Mouse (Mus musculus) megakaryocyte-erythroid progenitor cell, adult 5-6 weeks (primary cell): Measurements from ENCODE around the gene Zfp526. TPM values are rescaled to one million over a fixed set of nuclear protein-coding genes. Genes with fewer than 3 reads are reported as not detected.

Experiments used
- ATAC-seq: replicated peaks from 2 replicates; pipeline ENCODE4 v1.8.0; 2016; ENCODE audit warnings: mild to moderate bottlenecking, inconsistent platforms; ENCODE audit not compliant: severe bottlenecking, poor library complexity, low FRiP score, low TSS enrichment
- total RNA-seq, 2 experiments: library from RNA; stranded (forward) in 1 of 2; stranded (reverse) in 1 of 2; fragments of 200-1000, 215-1000 nt in 1 of 2; fragments of >200 nt in 1 of 2; fragmentation: Nextera tagmentation in 1 of 2; gene quantifications; 2 replicates each; pipeline ENCODE4 v1.2.3; 2014 to 2017

Gene Zfp526
- 18.8 and 20.3 TPM in 2 replicates for total RNA-seq (2014; fragmentation: Nextera tagmentation)
- total RNA-seq (2017) = 10.1 and 12.5 TPM in 2 replicates

GRCm38 (mm10) chr7:25221102-25221883 lies at the start of gene Zfp526:
Zfp526 (plus strand) TSS chr7:25221425.
- peak; percentile 63 for ATAC-seq

- ATAC-seq = no peak
Observed at GRCm38 (mm10) chr7:25172669-25173068, 48.6 kb upstream of the Zfp526 start.

- no peak for ATAC-seq
Observed at GRCm38 (mm10) chr7:25174343-25174742, 46.9 kb upstream of the Zfp526 start.

GRCm38 (mm10) chr7:25178317-25178716 lies 42.9 kb upstream of the Zfp526 start:
- no peak for ATAC-seq

DNA sequence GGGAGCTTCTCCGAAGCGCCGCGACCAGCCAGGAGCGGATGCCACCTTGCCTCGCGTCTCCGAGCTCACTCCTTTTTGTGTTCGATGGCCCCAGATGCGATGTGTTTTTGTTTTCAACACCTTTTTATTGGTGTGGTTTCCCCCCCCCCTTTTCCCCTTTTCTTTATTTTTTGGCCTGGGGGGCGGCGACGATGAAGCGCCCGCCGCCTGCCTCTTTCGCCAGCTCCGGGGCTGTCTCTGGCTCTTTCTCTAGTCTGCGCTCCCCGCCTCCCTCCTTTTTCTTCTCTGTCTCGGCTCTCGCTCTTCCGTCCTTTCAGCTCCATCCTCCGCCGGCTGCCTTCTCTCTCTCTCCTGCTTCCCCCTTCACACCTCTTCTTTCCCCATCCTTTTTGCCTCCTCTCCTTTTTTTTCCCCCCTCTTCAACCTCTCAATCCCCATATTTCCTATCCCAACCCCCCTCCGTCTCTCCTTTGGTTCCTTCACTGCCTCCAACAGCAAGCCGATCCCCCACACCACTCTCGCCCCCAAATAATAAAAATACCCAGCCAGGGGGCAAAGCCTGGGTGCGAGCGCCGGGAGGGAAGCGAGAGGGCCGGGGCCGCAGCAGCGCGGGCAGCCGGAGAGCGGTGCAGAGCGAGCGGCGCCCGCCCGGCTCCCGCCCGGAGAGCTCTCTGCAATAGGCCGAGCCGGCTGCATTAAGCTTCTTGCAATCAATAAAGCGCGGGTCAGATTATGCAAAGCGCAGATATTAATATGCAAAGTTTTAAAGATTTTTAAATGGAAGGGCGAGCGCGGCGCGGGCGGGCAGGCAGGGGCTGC lies 42.2 kb upstream of the Zfp526 start:
- no peak; the same call in 1 of the 2 replicates for ATAC-seq

GRCm38 (mm10) chr7:25179606-25180161 lies 41.5 kb upstream of the Zfp526 start, which contains the start of gene Pou2f2:
Pou2f2 (minus strand) TSS chr7:25179726.
- peak; percentile 66 for ATAC-seq

- no peak for ATAC-seq
Observed at GRCm38 (mm10) chr7:25180512-25180911, 40.7 kb upstream of the Zfp526 start.

- ATAC-seq = peak; percentile 75
Observed at GRCm38 (mm10) chr7:25181331-25181790, 39.9 kb upstream of the Zfp526 start.

DNA sequence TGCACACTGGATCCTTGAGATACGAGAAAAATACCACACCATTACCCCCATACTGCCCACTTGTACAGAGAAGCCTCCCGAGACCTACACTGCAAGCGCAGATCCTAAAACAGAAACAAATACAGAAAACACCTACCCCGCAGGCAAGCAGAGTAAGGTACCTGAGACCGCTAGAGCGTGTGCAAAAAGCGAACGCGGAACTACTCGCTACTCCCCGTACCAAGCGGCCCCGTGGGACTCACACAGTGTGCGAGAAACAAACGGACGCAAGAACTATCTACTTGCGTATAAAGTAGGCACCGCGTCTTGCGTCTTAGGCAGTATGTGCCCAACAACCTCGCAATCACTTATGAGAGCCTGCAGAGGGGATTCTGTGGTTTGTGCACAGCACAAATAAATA lies 39.4 kb upstream of the Zfp526 start:
- no peak for ATAC-seq

DNA sequence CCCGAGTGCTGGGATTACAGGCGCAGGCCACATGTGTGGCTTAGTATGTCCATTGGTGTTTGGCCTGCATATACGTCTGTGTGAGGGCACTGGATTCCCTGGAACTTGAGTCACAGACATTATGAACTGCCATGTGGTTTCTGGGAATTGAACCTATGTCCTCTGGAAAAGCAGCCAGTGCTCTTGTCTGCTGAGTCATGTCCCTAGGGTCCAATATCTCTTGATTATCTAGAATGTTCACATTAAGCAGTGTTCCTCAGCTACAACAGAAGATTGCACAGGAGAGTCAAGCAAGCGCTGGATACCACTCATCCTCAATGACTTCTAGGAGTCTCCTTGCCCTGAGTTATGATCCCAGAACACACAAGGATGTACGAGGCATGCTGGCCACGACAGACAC lies 37.1 kb upstream of the Zfp526 start:
- ATAC-seq = no peak

- ATAC-seq = peak; percentile 86
Observed at GRCm38 (mm10) chr7:25187662-25188650, 33.3 kb upstream of the Zfp526 start.

DNA sequence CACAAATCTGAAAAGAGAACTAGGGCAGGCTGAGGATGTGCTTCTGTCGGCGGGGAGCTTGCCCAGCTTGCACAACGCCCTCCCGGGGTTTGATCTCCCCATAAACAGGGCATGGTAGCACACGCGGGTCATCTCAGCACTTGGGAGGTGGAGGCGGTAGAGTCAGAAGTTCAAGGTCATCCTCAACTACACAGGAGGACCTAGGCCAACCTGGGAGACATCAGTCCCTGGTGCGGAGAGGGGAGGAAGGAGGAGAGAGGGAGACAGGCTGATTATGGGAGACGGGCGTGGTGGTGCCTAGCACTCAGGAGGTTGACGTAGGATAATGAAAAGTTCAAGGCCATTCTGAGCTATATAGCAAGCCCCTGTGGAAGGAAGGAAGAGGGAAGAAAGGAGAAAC lies 30.4 kb upstream of the Zfp526 start:
- no peak for ATAC-seq

DNA sequence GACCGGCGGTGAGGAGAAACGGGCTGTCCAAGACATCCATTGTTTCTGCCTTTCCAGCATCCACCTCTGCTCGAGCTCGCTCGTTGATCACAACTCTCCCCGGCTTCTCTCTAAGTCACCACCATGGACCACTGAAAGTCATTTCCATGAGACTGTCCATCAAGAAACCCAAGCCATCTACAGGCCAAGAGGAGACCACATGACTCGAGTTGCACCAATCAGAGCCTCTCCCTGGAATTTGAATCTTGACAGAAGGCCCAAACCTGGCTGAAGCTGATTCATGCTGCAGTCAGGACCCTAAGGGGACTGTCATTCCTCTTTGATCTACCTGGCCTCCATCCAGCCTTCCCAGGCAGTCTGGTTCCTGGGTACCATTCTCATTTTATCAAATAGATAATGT lies 29.1 kb upstream of the Zfp526 start:
- ATAC-seq = no peak

- ATAC-seq = peak; percentile 52
Observed at GRCm38 (mm10) chr7:25195148-25195547, 26.1 kb upstream of the Zfp526 start.

DNA sequence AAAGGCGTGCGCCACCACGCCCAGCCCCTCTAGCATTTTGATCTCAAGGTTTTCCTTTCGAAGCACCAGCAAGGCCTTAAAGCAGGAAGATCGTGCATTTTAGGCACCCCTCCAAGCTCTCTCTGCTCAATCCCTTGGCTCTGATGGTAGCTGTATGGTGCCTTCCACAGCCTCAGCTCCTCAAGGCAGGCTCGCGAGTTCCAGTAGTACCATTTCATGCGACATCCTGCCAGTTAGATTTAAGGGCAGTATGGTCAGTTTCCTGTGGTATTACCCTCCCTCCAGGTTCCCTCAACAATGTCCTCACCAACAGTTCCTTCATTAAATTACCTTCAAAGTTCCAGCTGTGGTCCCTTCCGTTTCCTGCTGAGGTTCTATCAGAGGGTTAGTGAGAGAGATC lies 25.1 kb upstream of the Zfp526 start:
- no peak for ATAC-seq

DNA sequence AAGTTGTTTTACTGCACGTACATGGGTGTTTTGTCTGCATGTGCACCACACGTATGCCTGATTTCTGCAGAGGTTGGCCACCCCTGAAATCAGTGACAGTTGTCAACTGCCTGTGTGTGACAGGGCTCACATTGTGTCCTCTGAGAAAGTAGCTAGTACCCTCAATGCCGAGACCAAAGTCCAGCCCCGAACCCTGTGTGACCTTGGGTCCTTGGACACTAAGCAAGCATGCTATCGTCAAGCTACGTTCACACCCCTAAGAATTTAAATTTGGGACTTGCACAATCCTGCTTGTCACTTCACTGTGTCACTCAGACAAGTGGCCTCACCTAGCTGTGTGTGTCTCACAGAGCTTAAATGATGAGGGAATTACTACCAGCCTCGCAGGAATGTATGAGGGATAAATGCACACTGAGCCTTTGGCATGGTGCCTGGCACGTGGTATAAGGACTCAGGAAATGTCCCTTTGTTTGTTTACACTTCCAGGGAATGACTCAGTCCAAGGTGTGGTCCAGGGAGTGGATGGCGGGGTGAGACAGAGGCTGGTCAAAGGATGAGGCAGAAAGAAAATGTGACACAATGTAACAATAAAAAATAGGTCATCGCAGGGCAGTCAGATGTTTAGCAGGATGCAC lies 23.7 kb upstream of the Zfp526 start:
- ATAC-seq = no peak

DNA sequence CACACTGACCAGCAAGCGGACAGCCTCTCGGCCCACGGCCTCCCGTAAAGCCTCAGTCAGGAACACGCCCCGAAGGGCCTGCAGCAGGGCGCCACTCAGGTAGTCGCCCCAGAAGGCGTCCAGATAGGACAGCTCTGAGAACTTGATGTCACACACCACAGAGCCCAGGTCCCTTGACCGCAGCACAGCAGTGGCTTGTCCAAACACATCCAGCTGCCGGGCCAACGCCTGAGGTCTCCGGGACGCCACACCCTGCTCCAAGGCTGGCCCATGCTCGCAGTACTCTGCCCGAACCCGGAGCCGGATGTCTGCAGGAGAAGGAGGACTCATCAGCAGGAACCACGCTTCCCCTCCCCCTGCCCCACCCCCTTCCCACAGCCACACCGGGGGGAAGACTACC lies 17.6 kb upstream of the Zfp526 start:
- no peak for ATAC-seq

GRCm38 (mm10) chr7:25205355-25206093 lies 15.7 kb upstream of the Zfp526 start:
- no peak for ATAC-seq
